Mouse (Mus musculus): ENCODE data around the gene Map2k5. TPM values are rescaled to one million over a fixed set of nuclear protein-coding genes. Genes with fewer than 3 reads are reported as not detected.

The Map2k5 gene
- polyA plus RNA-seq, 1 experiment from 2014 or later: 31.6 TPM

- Histone ChIP-seq H3K4me1 (ENCODE audit: control insufficient read depth, insufficient read depth, low read length) (no peaks in the 10 kb centered on the region), H3K27ac (ENCODE audit: low read length) (no peak overlapping the region), H3K27me3 (ENCODE audit: control insufficient read depth, insufficient read depth, low read length) (no peaks in the 10 kb centered on the region), H3K4me2 (replicated peaks; ENCODE audit: low read depth, low read length) (no peak overlapping the region), H3K9me3 (ENCODE audit: control insufficient read depth, low read depth, low read length) (no peaks in the 10 kb centered on the region; the same call in 1 of the 2 replicates), H3K4me3 (ENCODE audit: low read depth, low read length) (no peak overlapping the region), H3K9ac (replicated peaks; ENCODE audit: low read depth, low read length) (no peak overlapping the region), H3K36me3 (ENCODE audit: control insufficient read depth, insufficient read depth, low read length) (peaks cover 9% of the 10 kb centered on the region; the same call in 1 of the 2 replicates)
- 91% methylated on average over 2 of the region's 2 CpGs for WGBS
- no peak for ATAC-seq (ENCODE audit: insufficient number of reproducible peaks, insufficient read depth, low FRiP score, low read depth)
These were observed 44.6 kb downstream of the Map2k5 start for GRCm38 (mm10) chr9:63333074-63333473.

GRCm38 (mm10) chr9:63331246-63331645 is 46.5 kb downstream of the Map2k5 start:
- Histone ChIP-seq H3K9ac (replicated peaks; ENCODE audit: low read depth, low read length) (no peak overlapping the region), H3K27me3 (ENCODE audit: control insufficient read depth, insufficient read depth, low read length) (no peaks in the 10 kb centered on the region), H3K4me2 (replicated peaks; ENCODE audit: low read depth, low read length) (no peak overlapping the region), H3K36me3 (ENCODE audit: control insufficient read depth, insufficient read depth, low read length) (peaks cover under 1% of the 10 kb centered on the region; the same call in 1 of the 2 replicates), H3K27ac (ENCODE audit: low read length) (no peak overlapping the region), H3K9me3 (ENCODE audit: control insufficient read depth, low read depth, low read length) (no peaks in the 10 kb centered on the region; the same call in 1 of the 2 replicates), H3K4me1 (ENCODE audit: control insufficient read depth, insufficient read depth, low read length) (no peaks in the 10 kb centered on the region), H3K4me3 (ENCODE audit: low read depth, low read length) (no peak overlapping the region)
- 95% methylated on average over 6 of the region's 6 CpGs for WGBS
- ATAC-seq (ENCODE audit: insufficient number of reproducible peaks, insufficient read depth, low FRiP score, low read depth): no peak

GRCm38 (mm10) chr9:63328958-63329685 is 48.6 kb downstream of the Map2k5 start:
- H3K27me3 ChIP-seq (ENCODE audit: control insufficient read depth, insufficient read depth, low read length): no peaks in the 10 kb centered on the region
- H3K27ac ChIP-seq (ENCODE audit: low read length): no peak overlapping the region
- 69% methylated on average over 15 of the region's 15 CpGs for WGBS
- no peaks in the 10 kb centered on the region; the same call in 1 of the 2 replicates for H3K9me3 ChIP-seq (ENCODE audit: control insufficient read depth, low read depth, low read length)
- H3K4me3 ChIP-seq (ENCODE audit: low read depth, low read length): no peak overlapping the region
- H3K4me1 ChIP-seq (ENCODE audit: control insufficient read depth, insufficient read depth, low read length): 0 out of 2 replicates have a peak, but pooled peaks cover 2% of the 10 kb centered on the region
- no peak for ATAC-seq (ENCODE audit: insufficient number of reproducible peaks, insufficient read depth, low FRiP score, low read depth)
- H3K9ac ChIP-seq (replicated peaks; ENCODE audit: low read depth, low read length): no peak overlapping the region
- no peaks in the 10 kb centered on the region for H3K36me3 ChIP-seq (ENCODE audit: control insufficient read depth, insufficient read depth, low read length)
- H3K4me2 ChIP-seq (replicated peaks; ENCODE audit: low read depth, low read length): no peak overlapping the region

GRCm38 (mm10) chr9:63315231-63315630 is 62.5 kb downstream of the Map2k5 start:
- no peaks in the 10 kb centered on the region for H3K4me1 ChIP-seq (ENCODE audit: control insufficient read depth, insufficient read depth, low read length)
- H3K36me3 ChIP-seq (ENCODE audit: control insufficient read depth, insufficient read depth, low read length): 0 out of 2 replicates have a peak, but pooled peaks cover 5% of the 10 kb centered on the region
- no peaks in the 10 kb centered on the region for H3K9me3 ChIP-seq (ENCODE audit: control insufficient read depth, low read depth, low read length)
- no peak for ATAC-seq (ENCODE audit: insufficient number of reproducible peaks, insufficient read depth, low FRiP score, low read depth)
- H3K4me3 ChIP-seq (ENCODE audit: low read depth, low read length): no peak overlapping the region
- H3K27ac ChIP-seq (ENCODE audit: low read length): no peak overlapping the region
- no peak overlapping the region for H3K4me2 ChIP-seq (replicated peaks; ENCODE audit: low read depth, low read length)
- no peaks in the 10 kb centered on the region for H3K27me3 ChIP-seq (ENCODE audit: control insufficient read depth, insufficient read depth, low read length)
- no peak overlapping the region for H3K9ac ChIP-seq (replicated peaks; ENCODE audit: low read depth, low read length)

GRCm38 (mm10) chr9:63314126-63314525 is 63.6 kb downstream of the Map2k5 start:
- ATAC-seq (ENCODE audit: insufficient number of reproducible peaks, insufficient read depth, low FRiP score, low read depth): no peak
- no peaks in the 10 kb centered on the region for H3K9me3 ChIP-seq (ENCODE audit: control insufficient read depth, low read depth, low read length)
- 83% methylated on average over 4 of the region's 4 CpGs for WGBS
- H3K36me3 ChIP-seq (ENCODE audit: control insufficient read depth, insufficient read depth, low read length): 0 out of 2 replicates have a peak, but pooled peaks cover 5% of the 10 kb centered on the region
- H3K27ac ChIP-seq (ENCODE audit: low read length): no peak overlapping the region
- H3K4me3 ChIP-seq (ENCODE audit: low read depth, low read length): no peak overlapping the region
- no peak overlapping the region for H3K9ac ChIP-seq (replicated peaks; ENCODE audit: low read depth, low read length)
- H3K4me1 ChIP-seq (ENCODE audit: control insufficient read depth, insufficient read depth, low read length): peaks cover 5% of the 10 kb centered on the region; the same call in 1 of the 2 replicates
- H3K27me3 ChIP-seq (ENCODE audit: control insufficient read depth, insufficient read depth, low read length): no peaks in the 10 kb centered on the region
- no peak overlapping the region for H3K4me2 ChIP-seq (replicated peaks; ENCODE audit: low read depth, low read length)

GRCm38 (mm10) chr9:63309956-63310355 is 67.7 kb downstream of the Map2k5 start:
- 90% methylated on average over 6 of the region's 6 CpGs for WGBS

GRCm38 (mm10) chr9:63309008-63309407 is 68.7 kb downstream of the Map2k5 start:
- no peaks in the 10 kb centered on the region for H3K27me3 ChIP-seq (ENCODE audit: control insufficient read depth, insufficient read depth, low read length)
- no peak for ATAC-seq (ENCODE audit: insufficient number of reproducible peaks, insufficient read depth, low FRiP score, low read depth)
- H3K36me3 ChIP-seq (ENCODE audit: control insufficient read depth, insufficient read depth, low read length): no peaks in the 10 kb centered on the region
- H3K4me2 ChIP-seq (replicated peaks; ENCODE audit: low read depth, low read length): no peak overlapping the region
- no peaks in the 10 kb centered on the region for H3K9me3 ChIP-seq (ENCODE audit: control insufficient read depth, low read depth, low read length)
- H3K4me1 ChIP-seq (ENCODE audit: control insufficient read depth, insufficient read depth, low read length): peaks cover 17% of the 10 kb centered on the region
- WGBS: 13% methylated on average over 5 of the region's 5 CpGs
- H3K27ac ChIP-seq (ENCODE audit: low read length): no peak overlapping the region; the same call in 1 of the 2 replicates
- no peak overlapping the region for H3K9ac ChIP-seq (replicated peaks; ENCODE audit: low read depth, low read length)
- H3K4me3 ChIP-seq (ENCODE audit: low read depth, low read length): no peak overlapping the region

More at GRCm38 (mm10) chr9:63309956-63310355, 67.7 kb downstream of the Map2k5 start:
- H3K27ac ChIP-seq (ENCODE audit: low read length): no peak overlapping the region
- no peak for ATAC-seq (ENCODE audit: insufficient number of reproducible peaks, insufficient read depth, low FRiP score, low read depth)
- no peaks in the 10 kb centered on the region for H3K27me3 ChIP-seq (ENCODE audit: control insufficient read depth, insufficient read depth, low read length)
- peaks cover 17% of the 10 kb centered on the region for H3K4me1 ChIP-seq (ENCODE audit: control insufficient read depth, insufficient read depth, low read length)
- no peak overlapping the region for H3K4me2 ChIP-seq (replicated peaks; ENCODE audit: low read depth, low read length)
- H3K9ac ChIP-seq (replicated peaks; ENCODE audit: low read depth, low read length): no peak overlapping the region
- H3K9me3 ChIP-seq (ENCODE audit: control insufficient read depth, low read depth, low read length): no peaks in the 10 kb centered on the region
- no peaks in the 10 kb centered on the region for H3K36me3 ChIP-seq (ENCODE audit: control insufficient read depth, insufficient read depth, low read length)
- H3K4me3 ChIP-seq (ENCODE audit: low read depth, low read length): no peak overlapping the region

GRCm38 (mm10) chr9:63308441-63308840 is 69.3 kb downstream of the Map2k5 start:
- no peaks in the 10 kb centered on the region for H3K9me3 ChIP-seq (ENCODE audit: control insufficient read depth, low read depth, low read length)
- H3K4me3 ChIP-seq (ENCODE audit: low read depth, low read length): no peak overlapping the region
- no peak for ATAC-seq (ENCODE audit: insufficient number of reproducible peaks, insufficient read depth, low FRiP score, low read depth)
- H3K27ac ChIP-seq (ENCODE audit: low read length): no peak overlapping the region
- no peaks in the 10 kb centered on the region for H3K36me3 ChIP-seq (ENCODE audit: control insufficient read depth, insufficient read depth, low read length)
- no peaks in the 10 kb centered on the region for H3K27me3 ChIP-seq (ENCODE audit: control insufficient read depth, insufficient read depth, low read length)
- H3K4me1 ChIP-seq (ENCODE audit: control insufficient read depth, insufficient read depth, low read length): peaks cover 17% of the 10 kb centered on the region
- no peak overlapping the region for H3K4me2 ChIP-seq (replicated peaks; ENCODE audit: low read depth, low read length)
- H3K9ac ChIP-seq (replicated peaks; ENCODE audit: low read depth, low read length): no peak overlapping the region
- WGBS: 27% methylated on average over 4 of the region's 4 CpGs
